Comparison of ENCODE assay signal across 10 mouse cellular contexts in genomic region chr15:102231748-102232147, GRCm38 (mm10). TPM values are rescaled to one million over a fixed set of nuclear protein-coding genes. Genes with fewer than 3 reads are reported as not detected.
DNase-seq lines count a peak whose midpoint lies in the region; ATAC-seq and TF ChIP-seq lines count a peak whose summit lies in the region.
"Had no signal": no experiment of that assay in that cellular context is flagged by ENCODE, and none has a peak within 500 bp of the region (broad histone marks: within the 10 kb centered on the region; RNA-seq: fewer than 3 reads in every experiment).

TSS of gene Itgb7 (minus strand) at chr15:102231944.

- peaks cover 6% of the 10 kb centered on the region; the same call in 1 of the 2 replicates for H3K27me3 ChIP-seq in G1E (ENCODE audit: insufficient read depth, low read length)
- no peaks in the 10 kb centered on the region for H3K27me3 ChIP-seq in limb, embryonic 12.5 days
- H3K27me3 ChIP-seq in myocyte (ENCODE audit: control insufficient read depth, insufficient read depth, insufficient read length): no peaks in the 10 kb centered on the region
- H3K27me3 ChIP-seq in neural tube, embryonic 15.5 days (replicated peaks): no peaks in the 10 kb centered on the region
- H3K27me3 ChIP-seq: neural tube, embryonic 13.5 days had no signal

- H3K79me2 ChIP-seq in myocyte (ENCODE audit: control insufficient read depth, insufficient read depth): no peaks in the 10 kb centered on the region

- H3K9ac ChIP-seq in limb, embryonic 12.5 days (replicated peaks): no peak within 1 kb of the TSS
- H3K9ac ChIP-seq in neural tube, embryonic 15.5 days (replicated peaks): no peak within 1 kb of the TSS
- H3K9ac ChIP-seq: neural tube, embryonic 13.5 days had no signal

- DNase-seq in CD4-positive helper T cell, adult 2 months (ENCODE audit: low read depth, low spot score): peak; percentile 70
- peak; percentile 84 for DNase-seq in G1E (ENCODE audit: low spot score)
- DNase-seq in adrenal gland, postnatal 4 days (ENCODE audit: low spot score in 2 of 2): no peak
- no peak for DNase-seq in right cerebral cortex, adult 18-20 months
- DNase-seq in adrenal gland, postnatal 10 days: no peak
- DNase-seq: cerebellum, adult 8-10 months had no signal

- peak within 1 kb of the TSS; percentile 29; the same call in 1 of the 2 replicates for H3K27ac ChIP-seq in limb, embryonic 12.5 days
- H3K27ac ChIP-seq in neural tube, embryonic 15.5 days (replicated peaks): no peak within 1 kb of the TSS
- H3K27ac ChIP-seq: neural tube, embryonic 13.5 days had no signal

- no peaks in the 10 kb centered on the region for H3K9me3 ChIP-seq in G1E (replicated peaks)
- H3K9me3 ChIP-seq in limb, embryonic 12.5 days: no peaks in the 10 kb centered on the region
- no peaks in the 10 kb centered on the region for H3K9me3 ChIP-seq in neural tube, embryonic 15.5 days (replicated peaks)
- H3K9me3 ChIP-seq: neural tube, embryonic 13.5 days had no signal

- no peak for TF ChIP-seq POLR2A in myocyte (IDR thresholded peaks at IDR 0.05; ENCODE audit: insufficient read length, low read depth)

- WGBS in limb, embryonic 12.5 days: 42% methylated on average over 6 of the region's 6 CpGs
- WGBS in neural tube, embryonic 15.5 days: 66% methylated on average over 6 of the region's 6 CpGs

- H3K4me3 ChIP-seq in G1E (ENCODE audit: low read depth, low read length) (peak within 1 kb of the TSS; percentile 69), myocyte (no peak within 1 kb of the TSS)
- H3K4me3 ChIP-seq in limb, embryonic 12.5 days (replicated peaks): no peak within 1 kb of the TSS
- H3K4me3 ChIP-seq in neural tube, embryonic 15.5 days (replicated peaks): no peak within 1 kb of the TSS
- H3K4me3 ChIP-seq: neural tube, embryonic 13.5 days had no signal

- H3ac ChIP-seq in myocyte (ENCODE audit: control insufficient read depth, insufficient read length): no peak within 1 kb of the TSS

- TF ChIP-seq CTCF in G1E (IDR thresholded peaks at IDR 0.05; ENCODE audit: low read depth, low read length): no peak

- peaks cover 90% of the 10 kb centered on the region for H3K4me1 ChIP-seq in G1E (ENCODE audit: insufficient read depth, low read depth, low read length)
- H3K4me1 ChIP-seq in limb, embryonic 12.5 days (replicated peaks): peaks cover 22% of the 10 kb centered on the region
- no peaks in the 10 kb centered on the region for H3K4me1 ChIP-seq in neural tube, embryonic 15.5 days
- H3K4me1 ChIP-seq: neural tube, embryonic 13.5 days had no signal

- H3K36me3 ChIP-seq in G1E (replicated peaks): peaks cover 6% of the 10 kb centered on the region
- H3K36me3 ChIP-seq in limb, embryonic 12.5 days: peaks cover 35% of the 10 kb centered on the region
- H3K36me3 ChIP-seq in myocyte (ENCODE audit: control insufficient read depth, insufficient read depth): peaks cover 12% of the 10 kb centered on the region
- 0 out of 2 replicates have a peak, but pooled peaks cover 5% of the 10 kb centered on the region for H3K36me3 ChIP-seq in neural tube, embryonic 15.5 days

- peak; percentile 91 for ATAC-seq in G1E (ENCODE audit: extremely low read depth, insufficient number of reproducible peaks, low FRiP score, poor library complexity, severe bottlenecking)
- ATAC-seq in limb, embryonic 12.5 days (ENCODE audit: insufficient number of reproducible peaks, insufficient read depth, low FRiP score, low TSS enrichment, low read depth): no peak
- no peak for ATAC-seq in neural tube, embryonic 15.5 days (ENCODE audit: low FRiP score)

- H3K4me2 ChIP-seq in limb, embryonic 12.5 days: no peak within 1 kb of the TSS
- H3K4me2 ChIP-seq in myocyte (ENCODE audit: low read depth): peak within 1 kb of the TSS; percentile 56
- no peak within 1 kb of the TSS for H3K4me2 ChIP-seq in neural tube, embryonic 15.5 days
- H3K4me2 ChIP-seq: neural tube, embryonic 13.5 days had no signal

TF ChIP-seq in myocyte, 11 proteins besides CTCF, POLR2A, EP300 and RAD21:
- TF ChIP-seq MAX (IDR thresholded peaks at IDR 0.05; ENCODE audit: low read depth): no peak
- TF ChIP-seq CEBPB (IDR thresholded peaks at IDR 0.05; ENCODE audit: insufficient read depth, poor library complexity, severe bottlenecking): no peak
- peak in 1 of 3 experiments; percentile 8 for TF ChIP-seq MYOD1 (IDR thresholded peaks at IDR 0.05; ENCODE audit: control insufficient read depth in 1 of 3, insufficient read length in 2 of 3, low read depth in 2 of 3)
- no peak for TF ChIP-seq TCF3 (IDR thresholded peaks at IDR 0.05; ENCODE audit: insufficient read length, low read depth)

RNA-seq across cellular contexts. Expression of gene Itgb7, which starts in this region (rescaled TPM):
- total RNA-seq in G1E (2014; fragmentation: Nextera tagmentation) (23.7 and 26.6 TPM in 2 replicates), G1E (2017) (80.9 and 83.5 TPM in 2 replicates)
- polyA plus RNA-seq in G1E (2012) (22.1 and 27.2 TPM in 2 replicates), myocyte (2012; fragmentation: generic; extraction: Trizol) (2.0 TPM)
- 2.9 and 3.3 TPM in 2 replicates for polyA plus RNA-seq in limb, embryonic 12.5 days (2016; fragmentation: Nextera tagmentation; extraction: Ambion mirVana)
- total RNA-seq in adrenal gland, postnatal 4 days (2021): 1 to 10 TPM; 1.1 to 3.6 TPM
- 1 to 10 TPM; 6.4 to 7.1 TPM for total RNA-seq in adrenal gland, postnatal 10 days (2021)
- 1.1 and 11.0 TPM in 2 replicates for polyA plus RNA-seq in neural tube, embryonic 15.5 days (2015; fragmentation: Nextera tagmentation; extraction: Ambion mirVana)

Comparison
In these comparisons a context has a peak if more than half of its experiments do, and no peak if none do; other contexts are left out.
1. DNase-seq: peak in CD4-positive helper T cell, adult 2 months (single experiment) and G1E (single experiment); none in adrenal gland, postnatal 4 days (0 of 2), right cerebral cortex, adult 18-20 months (single experiment) and adrenal gland, postnatal 10 days (single experiment).